Mouse (Mus musculus): Measurements from ENCODE around the gene Zbtb9.

- TF ChIP-seq POLR2A (IDR thresholded peaks at IDR 0.05; ENCODE audit: low read depth, low read length): no peak
- no peak for TF ChIP-seq CTCF (IDR thresholded peaks at IDR 0.05; ENCODE audit: borderline replicate concordance, insufficient read depth, low read length)
These were observed 67.5 kb downstream of the Zbtb9 start for GRCm38 (mm10) chr17:27040304-27041045.

Measured in embryonic fibroblast, embryonic 13.5 days (primary cell).